Mouse (Mus musculus) lung, postnatal 14 days (tissue): ENCODE measurements around the gene Fat4.

ENCODE experiments used
- DNase-seq: peaks from one replicate; pipeline ENCODE4 v3.0.0; 2021

Gene Fat4

DNA sequence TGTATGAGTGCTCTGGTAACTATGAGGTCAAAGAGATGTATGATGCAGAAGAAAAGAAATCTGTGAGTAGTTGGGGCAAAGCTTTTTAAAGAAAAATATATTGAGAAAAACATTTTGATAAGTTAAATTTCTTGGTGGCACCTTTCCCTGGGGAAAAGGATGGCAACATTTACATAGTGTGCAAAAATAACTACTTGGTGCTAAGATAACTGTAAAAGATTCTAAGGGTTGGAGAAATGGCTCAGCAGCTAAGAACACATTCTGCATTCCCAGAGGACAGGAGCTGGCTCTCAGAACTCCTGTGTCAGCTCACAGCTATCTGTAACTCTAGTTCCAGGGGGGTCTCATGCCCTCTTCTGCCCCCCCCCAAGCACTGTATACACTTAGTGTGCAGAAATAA lies 99.6 kb downstream of the Fat4 start:
- DNase-seq = no peak

DNA sequence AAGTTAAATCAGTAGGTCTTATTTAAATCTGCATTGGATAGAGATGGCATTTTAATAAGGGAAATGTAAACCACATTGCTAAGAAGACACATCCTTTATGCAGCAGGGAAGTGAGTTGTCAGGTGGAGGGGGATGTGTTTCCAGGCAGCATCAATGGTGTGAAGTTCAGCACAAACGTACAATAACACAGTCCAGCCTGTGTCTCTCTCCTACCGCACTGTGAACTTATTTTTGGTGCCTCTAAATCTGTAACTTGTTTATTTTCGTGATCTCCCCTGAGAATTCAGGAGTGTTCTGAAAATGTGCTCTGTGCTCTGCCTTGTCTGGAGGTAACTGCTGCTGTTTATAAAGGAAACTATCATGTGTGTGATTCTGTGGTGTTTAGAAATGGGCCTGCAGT lies 102.4 kb downstream of the Fat4 start:
- DNase-seq = no peak

DNA sequence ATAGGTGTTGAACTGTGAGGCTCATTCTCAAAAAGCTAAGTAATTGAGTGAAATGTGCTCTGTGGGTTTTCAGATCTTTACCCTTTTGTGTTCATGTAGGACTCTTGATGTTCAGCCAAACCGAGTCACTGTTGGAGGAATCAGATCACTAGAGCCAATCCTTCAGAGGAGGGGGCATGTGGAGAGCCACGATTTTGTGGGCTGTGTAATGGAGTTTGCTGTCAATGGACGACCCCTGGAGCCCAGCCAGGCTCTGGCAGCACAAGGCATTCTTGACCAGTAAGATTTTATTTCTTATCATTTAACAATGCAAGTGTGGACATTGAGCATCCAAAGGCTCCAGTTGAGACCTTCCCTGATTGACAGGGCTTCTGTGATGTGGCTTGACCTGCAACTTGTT lies 113.3 kb downstream of the Fat4 start:
- DNase-seq = no peak

DNA sequence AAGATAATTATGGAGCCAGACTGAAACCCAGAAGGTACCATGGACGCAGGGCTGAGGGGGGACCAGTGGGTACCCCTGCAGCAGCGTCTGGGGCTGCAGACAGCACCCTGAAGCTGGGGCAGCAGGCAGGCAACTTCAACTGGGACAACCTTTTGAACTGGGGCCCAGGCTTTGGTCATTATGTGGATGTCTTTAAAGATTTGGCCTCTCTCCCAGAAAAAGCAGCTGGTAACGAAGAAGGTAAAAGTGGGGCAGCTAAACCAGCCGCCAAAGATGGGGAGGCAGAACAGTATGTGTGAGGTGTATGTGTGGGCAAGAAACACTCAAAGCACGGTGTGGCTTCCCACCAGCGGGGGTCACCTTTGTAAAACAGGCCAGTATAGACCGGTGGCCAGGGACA lies 123.8 kb downstream of the Fat4 start:
- no peak for DNase-seq

DNA sequence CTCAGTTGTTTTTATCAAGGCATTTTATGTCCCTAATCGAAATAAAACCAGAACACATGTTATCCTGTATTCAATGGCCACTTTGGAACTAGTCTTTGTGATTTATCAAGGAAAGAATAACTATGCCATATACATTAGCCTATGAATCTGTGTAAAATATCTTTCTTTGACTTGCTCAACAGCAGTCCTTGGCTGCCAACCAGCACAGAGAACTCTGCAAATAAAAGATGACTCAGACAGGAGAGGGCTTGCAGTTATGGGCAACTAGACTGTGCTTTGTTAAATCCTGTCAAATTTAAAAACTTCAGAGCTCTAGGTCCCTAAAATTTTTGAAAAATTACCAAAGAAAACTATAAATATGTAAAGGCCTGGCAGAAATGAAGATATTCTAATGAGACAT lies 130.9 kb downstream of the Fat4 start:
- DNase-seq = no peak

DNA sequence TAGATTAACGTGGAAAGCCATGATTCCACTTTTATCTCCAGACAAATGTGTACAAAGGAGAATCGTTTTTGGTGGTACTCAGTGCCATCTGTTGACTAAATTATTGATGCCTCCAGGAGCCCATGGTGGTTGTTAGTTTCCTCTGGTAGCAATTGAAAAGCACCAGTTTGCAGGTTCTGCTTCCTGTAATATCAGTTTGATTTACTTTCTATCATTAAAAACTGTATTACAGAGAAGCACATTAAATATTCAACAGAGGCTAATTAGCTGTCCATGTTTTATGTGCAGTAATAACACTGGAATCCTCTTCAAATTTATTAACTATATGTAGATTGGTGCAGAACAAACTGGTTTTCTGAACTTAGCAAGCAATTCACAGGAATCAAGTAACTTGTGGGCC lies 149.4 kb downstream of the Fat4 start:
- DNase-seq = no peak

DNA sequence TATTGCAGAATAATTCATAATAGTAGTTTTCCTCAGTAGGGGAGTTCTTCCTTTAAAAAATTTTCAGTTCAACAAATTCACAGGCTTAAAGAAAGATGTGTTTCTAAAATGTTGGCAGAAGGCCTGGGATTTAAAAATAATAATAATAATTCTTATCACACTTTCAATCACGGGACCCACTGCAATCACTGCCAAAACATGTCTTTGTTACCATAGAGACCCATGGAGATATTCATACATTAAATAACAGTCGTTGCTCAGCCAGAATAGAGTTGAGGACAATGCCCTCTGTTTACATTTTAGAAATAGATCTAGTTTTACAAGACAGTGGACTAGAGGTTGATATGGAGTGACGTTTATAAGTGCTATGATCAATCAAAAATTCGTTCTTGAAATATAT lies 159.7 kb downstream of the Fat4 start:
- DNase-seq = no peak

DNA sequence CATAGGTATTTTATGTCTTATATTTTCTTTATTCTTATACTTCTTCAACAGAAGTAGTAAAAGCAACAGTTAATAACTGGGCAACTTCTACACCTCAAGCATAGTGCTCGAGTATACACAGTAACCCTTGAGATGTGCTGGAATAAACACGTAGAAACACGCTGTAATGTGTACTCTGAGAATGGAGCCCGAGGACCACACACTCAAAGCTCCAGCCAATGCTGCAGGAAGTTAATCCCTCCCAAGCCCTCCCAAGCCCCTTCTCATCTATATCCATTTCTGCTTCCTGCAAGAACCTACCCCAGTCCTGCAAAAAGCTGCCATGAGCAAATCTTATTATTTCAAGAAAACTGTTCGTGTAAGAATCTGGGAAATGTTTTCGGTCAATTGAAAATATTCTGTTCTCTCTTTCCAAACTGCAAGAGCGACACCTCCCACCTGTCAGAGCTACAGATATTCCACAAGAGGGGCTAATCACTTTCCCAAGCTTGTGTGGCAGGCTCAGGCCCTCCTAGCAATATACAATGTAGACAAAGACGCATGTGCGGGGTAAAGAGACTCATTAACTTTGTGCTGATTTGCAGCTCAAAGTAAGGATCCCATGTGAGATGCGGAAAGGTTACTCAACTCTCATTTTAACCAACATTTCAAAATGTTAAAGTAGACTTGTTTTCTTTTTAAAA lies 161.0 kb downstream of the Fat4 start:
- DNase-seq = no peak

DNA sequence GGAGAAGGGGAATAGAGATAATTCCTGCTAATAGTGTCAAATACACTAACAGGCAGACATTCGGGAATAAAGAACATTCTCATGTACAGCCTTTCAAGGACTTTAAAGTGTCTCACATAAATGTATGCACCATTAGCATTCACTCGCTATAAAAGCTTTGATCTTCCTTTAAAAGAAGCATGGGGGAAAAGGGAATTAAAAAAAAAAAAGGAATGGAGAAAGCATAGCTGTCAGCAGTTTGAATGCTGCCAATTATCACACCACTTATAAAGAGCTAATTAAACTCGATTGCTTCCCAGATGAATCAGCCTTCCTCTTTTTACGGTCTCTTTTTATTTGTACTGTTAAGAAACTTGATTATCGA lies 161.5 kb downstream of the Fat4 start:
- DNase-seq = no peak

DNA sequence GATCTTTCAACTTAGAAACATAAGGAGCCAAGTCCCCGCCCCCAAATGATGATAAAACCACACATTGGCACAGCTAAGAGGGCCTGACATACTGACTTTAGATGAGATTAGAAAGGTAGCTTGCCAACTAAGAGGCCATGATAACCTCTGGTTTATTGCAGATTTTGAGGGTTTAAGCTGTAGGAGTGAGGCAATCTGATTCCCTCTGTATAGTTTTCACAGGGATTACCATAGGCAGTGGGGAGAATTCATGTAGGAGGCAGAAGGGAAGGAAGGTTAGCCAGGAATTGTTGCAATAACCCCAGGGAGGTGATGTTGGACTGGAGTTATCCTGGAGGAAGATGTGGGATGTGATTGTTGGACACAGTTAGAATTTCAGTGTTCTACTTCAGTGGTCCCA lies 163.4 kb downstream of the Fat4 start:
- no peak for DNase-seq

DNA sequence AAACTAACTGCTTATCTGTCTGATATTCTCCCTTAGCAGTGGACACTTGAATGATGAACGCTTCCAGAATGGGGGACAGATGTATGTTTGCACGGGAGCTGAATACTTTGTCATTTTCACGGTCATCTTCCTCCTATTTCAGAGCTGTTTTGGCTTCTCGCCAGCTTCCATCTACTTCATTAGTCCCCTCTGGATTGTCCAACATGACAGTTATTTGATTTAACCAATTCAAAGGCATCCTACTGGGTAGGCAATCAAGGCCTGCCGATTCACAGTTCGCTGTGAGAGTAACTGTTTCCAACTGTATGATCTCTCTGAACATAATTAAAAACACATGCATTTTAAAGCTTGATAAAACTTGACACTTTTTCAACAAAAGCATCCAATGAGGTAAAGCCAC lies 166.3 kb downstream of the Fat4 start:
- no peak for DNase-seq
